Mouse (Mus musculus) heart, adult 8-10 months (tissue): ENCODE results near the gene Olfr365. TPM values are rescaled to one million over a fixed set of nuclear protein-coding genes. Genes with fewer than 3 reads are reported as not detected.

Source experiments
- DNase-seq: peaks from one replicate; pipeline ENCODE4 v3.0.0; 2022; ENCODE audit warnings: low spot score
- total RNA-seq, 4 experiments: library from RNA; stranded (reverse); gene quantifications; 2 replicates each; pipeline ENCODE4 v1.2.4; 2022

Olfr365 gene
- total RNA-seq: not detected

- DNase-seq: no peak
These were observed at the start of gene Olfr365 for GRCm38 (mm10) chr2:37187898-37188297. Olfr365 (plus strand) TSS chr2:37188198.

- no peak for DNase-seq
These were observed 49.0 kb upstream of the Olfr365 start, which contains the start of gene Olfr364-ps1 for GRCm38 (mm10) chr2:37139022-37139421. Olfr364-ps1 (plus strand) TSS chr2:37139322.

GRCm38 (mm10) chr2:37211274-37211673 lies 23.3 kb downstream of the Olfr365 start, which contains the start of gene Olfr366:
Olfr366 (plus strand) TSS chr2:37211574.
- DNase-seq: no peak

Other genes starting within 250 kb of the Olfr365 start
- gene Olfr357, start 194.4 kb upstream of the Olfr365 start, total RNA-seq: not detected
- not detected for gene Olfr358, start 178.9 kb upstream of the Olfr365 start, total RNA-seq
- not detected for gene Olfr360, start 122.5 kb upstream of the Olfr365 start, total RNA-seq
- not detected for gene Olfr361, start 98.9 kb upstream of the Olfr365 start, total RNA-seq
- not detected for gene Olfr362, start 70.3 kb upstream of the Olfr365 start, total RNA-seq
- gene Olfr364-ps1, start 48.9 kb upstream of the Olfr365 start, total RNA-seq: not detected
- not detected for gene Olfr366, start 23.4 kb downstream of the Olfr365 start, total RNA-seq
- not detected for gene Olfr368, start 138.3 kb downstream of the Olfr365 start, total RNA-seq
- 10 to 100 TPM; 13.9 to 19.0 (median 16.0) TPM for gene Pdcl, start 171.1 kb downstream of the Olfr365 start, total RNA-seq
- gene Rc3h2, start 234.7 kb downstream of the Olfr365 start, total RNA-seq: 10 to 100 TPM; 28.1 to 36.7 (median 35.2) TPM